Mouse (Mus musculus) heart, postnatal 10 days (tissue): ENCODE measurements around the gene Spg7. TPM values are rescaled to one million over a fixed set of nuclear protein-coding genes. Genes with fewer than 3 reads are reported as not detected.

Experiments
- DNase-seq, 2 experiments: peaks; one replicate each; pipeline ENCODE4 v3.0.0; 2021
- intact Hi-C: fragments of 180-260 bp; cut with DNase I; formaldehyde crosslinking; loops from one replicate; pipeline ENCODE4 v1.15.1; 2025
- microRNA-seq, 2 experiments: library from miRNA; unstranded; fragments of <30 nt; microRNA quantifications; one replicate each; pipeline ENCODE4 v1.2.0; 2022
- total RNA-seq, 2 experiments: library from RNA; stranded (reverse); gene quantifications; 2 replicates each; pipeline ENCODE4 v1.2.3; 2021

Spg7 gene
- total RNA-seq, 2 experiments from 2014 or later, result 72.8 to 80.3 TPM

DNA sequence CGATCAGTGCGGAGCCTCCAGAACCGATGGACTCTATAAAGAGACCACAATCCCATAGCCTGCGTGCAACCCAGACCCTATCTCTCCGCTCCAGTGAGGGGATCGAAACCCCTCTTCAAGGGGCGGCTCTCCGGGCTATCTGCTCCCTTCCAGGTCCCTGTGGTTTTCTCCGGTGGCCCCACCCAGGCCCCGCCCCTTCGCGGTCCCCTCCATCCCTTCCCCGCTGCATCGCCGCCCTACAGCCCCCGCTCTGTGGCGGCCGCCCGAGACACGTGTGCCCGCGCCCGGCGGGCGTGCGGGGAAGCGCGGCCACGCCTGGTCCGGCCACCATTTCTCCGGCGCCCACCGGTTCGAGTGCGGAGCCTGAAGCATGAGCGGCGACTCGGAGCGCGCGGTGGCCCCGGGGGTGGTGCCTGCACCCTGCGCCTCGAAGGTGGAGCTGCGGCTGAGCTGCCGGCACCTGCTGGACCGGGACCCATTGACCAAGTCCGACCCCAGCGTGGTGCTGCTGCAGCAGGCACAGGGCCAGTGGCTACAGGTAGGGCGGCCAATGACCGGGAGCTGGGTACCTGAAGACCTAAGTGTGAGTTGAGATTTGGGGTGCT is 54.5 kb downstream of the Spg7 start, which contains the start of gene Cpne7:
TSS of gene Cpne7 (plus strand) at position 248 of the 605 bp plus-strand sequence.
- DNase-seq, result no peak
- intact Hi-C loops, result no loop called here

- intact Hi-C loops, result no loop called here
- DNase-seq, result no peak
These were observed 55.0 kb downstream of the Spg7 start for GRCm38 (mm10) chr8:123117744-123118143.

GRCm38 (mm10) chr8:123122059-123122458 is 59.3 kb downstream of the Spg7 start:
- intact Hi-C loops, result no loop called here
- DNase-seq, result no peak

DNA sequence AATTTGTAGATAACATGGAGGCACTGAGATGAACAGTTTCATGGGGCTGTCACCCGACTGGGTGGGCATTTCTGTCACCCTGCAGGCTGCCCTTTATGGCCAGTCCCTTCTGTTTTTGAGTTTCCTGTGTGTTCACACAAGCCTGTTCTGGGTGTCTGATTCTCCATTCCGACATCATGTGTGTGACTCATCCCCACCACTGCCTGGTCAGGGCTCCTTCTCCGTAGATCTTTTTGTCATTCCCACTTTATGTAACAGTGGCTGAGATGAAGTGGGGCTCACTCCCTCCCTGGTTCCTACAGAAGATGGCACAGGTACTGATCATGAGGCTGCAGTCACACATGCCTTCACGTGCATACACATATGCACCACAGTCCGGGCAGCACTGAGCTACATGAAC is 59.9 kb downstream of the Spg7 start:
- intact Hi-C loops, result no loop called here
- DNase-seq, result no peak

GRCm38 (mm10) chr8:123126193-123126816 is 63.6 kb downstream of the Spg7 start:
- intact Hi-C loops, result no loop called here
- DNase-seq, result no peak

GRCm38 (mm10) chr8:123131041-123131440 is 68.3 kb downstream of the Spg7 start:
- no peak for DNase-seq
- intact Hi-C loops, result no loop called here

DNA sequence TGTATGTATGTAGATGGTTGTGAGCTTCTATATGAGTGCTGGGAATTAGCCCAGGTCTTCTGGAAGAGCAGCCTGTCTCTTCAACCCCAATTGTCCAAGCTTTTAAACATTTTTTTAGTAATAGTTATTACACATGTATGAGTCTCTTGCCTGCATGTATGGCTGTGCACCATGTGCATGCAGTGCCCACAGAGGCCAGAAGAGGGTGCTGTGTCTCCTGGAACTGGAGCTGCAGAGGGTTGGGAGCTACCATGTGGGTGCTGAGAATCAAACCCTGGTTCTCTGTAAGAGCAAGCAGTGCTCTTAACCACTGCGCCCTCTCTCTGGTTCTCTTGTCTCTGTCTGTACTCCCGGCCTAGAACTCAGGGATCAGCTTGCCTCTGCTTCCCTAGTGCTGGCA is 70.2 kb downstream of the Spg7 start:
- intact Hi-C loops, result no loop called here

DNA sequence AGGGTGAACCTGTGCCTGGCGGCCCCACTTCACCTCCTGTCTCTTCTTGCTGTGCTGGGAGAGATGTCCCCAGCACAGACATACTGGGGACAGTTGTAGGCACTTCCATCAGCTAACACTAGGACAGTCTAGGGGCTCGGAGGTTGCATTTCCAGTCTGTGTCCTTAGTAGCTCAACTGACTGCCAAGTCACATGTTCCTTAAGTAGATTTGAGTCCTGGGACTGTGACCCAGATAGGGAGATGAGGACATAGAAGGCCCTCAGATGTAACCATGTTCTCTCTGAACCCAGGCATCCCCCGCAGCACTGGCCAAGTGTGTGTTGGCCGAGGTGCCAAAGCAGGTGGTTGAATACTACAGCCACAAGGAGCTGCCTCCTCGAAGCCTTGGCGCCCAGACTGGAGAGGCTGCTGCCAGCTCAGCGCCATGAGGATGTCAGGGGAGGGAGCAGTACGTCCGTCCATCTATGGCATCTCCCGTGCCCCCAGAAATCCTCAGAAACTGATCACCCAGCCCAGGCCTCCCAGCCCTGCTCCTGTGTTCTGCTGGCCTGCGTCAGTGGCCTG is 71.5 kb downstream of the Spg7 start:
- no peak for DNase-seq
- intact Hi-C loops, result no loop called here

More for the DNA sequence above, 70.2 kb downstream of the Spg7 start:
- no peak for DNase-seq

DNA sequence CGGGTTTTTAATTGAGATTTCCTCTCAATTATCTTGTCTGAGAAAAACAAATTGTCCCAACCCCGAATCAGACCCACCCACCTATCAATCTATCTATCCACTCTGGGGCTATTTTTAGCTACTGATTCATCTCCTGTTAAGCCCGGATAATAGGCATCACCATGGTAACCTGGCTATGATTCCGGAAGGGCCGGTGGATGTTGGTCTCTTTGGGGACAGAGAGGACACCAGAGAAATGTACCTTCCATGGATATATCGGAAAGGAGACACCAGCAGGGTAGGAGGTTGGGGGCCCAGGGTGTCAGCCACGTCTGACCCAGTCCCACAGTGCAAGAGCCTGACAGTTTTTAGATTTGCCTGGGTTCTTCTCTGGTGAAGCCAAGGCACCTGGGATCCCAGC is 72.7 kb downstream of the Spg7 start:
- DNase-seq, result no peak
- intact Hi-C loops, result no loop called here

DNA sequence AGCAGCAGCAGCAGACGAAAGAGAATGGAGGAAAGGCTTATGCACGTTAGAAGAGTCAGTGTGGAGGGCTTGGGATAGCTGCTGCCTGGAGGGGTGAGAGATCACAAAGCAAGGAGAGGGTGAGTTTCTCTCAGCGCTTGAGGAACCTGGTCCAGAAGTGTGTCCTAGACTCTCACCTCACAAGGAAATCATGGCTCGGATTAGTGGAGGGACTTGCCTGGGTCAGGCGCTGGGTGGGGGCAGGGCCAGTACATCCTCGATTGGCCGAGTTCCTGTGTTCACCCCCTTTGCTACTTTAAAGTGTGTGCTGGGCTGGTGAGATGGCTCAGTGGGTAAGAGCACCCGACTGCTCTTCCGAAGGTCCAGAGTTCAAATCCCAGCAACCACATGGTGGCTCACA is 73.1 kb downstream of the Spg7 start:
- intact Hi-C loops, result no loop called here
- no peak for DNase-seq

GRCm38 (mm10) chr8:123136287-123136686 is 73.5 kb downstream of the Spg7 start:
- intact Hi-C loops, result no loop called here
- DNase-seq, result peak; percentile 60 to 65

DNA sequence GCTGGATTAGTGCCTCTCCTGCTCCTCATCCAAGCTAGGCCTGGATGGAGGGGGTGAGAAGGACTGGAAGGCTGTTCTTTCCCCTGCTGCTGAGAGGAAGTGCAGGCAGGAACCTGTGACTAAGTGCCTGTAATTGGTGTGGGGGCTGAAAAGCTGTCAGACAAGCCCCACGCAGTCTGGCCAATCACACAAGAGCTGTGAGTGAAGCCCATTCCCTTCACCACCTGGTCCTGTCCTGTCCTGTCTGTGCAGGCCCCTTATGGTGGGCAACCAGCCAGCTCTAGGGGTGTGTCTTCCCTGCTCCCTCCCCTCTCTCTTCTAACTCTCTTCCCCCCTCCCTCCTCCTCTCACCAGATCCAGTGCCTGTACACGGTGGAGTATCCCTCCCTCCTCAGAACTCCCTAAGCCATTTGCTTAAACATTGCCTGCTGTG is 74.9 kb downstream of the Spg7 start:
- intact Hi-C loops, result no loop called here
- DNase-seq, result peak; percentile 72

DNA sequence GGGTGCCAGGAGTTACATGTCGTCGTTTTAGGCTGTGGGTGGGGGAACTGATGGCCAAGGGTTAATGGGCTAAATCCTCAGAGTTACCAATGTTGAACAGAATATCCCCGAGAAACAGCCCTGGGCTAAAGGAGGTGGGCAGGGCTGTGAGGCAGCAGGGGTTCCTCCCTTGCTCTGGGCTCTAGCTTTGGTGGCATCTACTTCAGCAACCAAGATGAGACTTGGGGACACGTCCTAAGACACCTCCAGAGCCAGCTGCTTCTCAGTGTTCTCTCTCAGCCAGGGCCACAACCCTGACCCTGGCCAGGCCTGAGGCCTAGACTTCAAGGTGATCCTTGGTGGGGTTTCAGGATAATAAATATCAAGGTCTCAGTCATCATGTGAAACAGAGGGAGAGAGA is 76.0 kb downstream of the Spg7 start:
- no peak for DNase-seq
- intact Hi-C loops, result no loop called here

GRCm38 (mm10) chr8:123141741-123142462 is 79.2 kb downstream of the Spg7 start:
- DNase-seq, result peak; percentile 96
- intact Hi-C loops, result no loop called here

DNA sequence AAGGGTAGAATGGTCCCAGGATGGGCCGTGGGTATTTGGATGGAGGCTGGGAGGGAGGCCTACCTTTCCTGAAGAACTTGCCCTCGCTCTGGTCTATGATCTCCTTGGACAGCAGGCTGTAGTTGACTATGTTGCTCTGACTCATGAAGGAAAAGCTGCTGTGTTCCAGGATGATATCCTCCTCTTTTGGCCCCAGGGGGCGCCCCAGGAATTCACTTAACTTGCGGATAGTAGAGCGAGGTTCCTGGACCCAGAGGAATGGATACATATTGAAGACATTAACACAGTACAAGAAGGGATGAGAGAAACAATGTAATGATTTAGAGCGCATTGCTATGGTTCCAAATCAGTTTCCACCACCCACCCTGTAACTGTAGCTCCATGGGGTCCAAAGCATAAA is 82.5 kb downstream of the Spg7 start:
- intact Hi-C loops, result loop anchor here (1.0 kb wide), 1 partner anchor 45 kb away; no protein-coding TSS in a partner anchor
- peak; percentile 51 to 64 for DNase-seq

GRCm38 (mm10) chr8:123146390-123146789 is 83.6 kb downstream of the Spg7 start:
- DNase-seq, result peak in 1 of 2 experiments; percentile 28
- intact Hi-C loops, result no loop called here

Small RNA genes within 50 kb of the gene (microRNA-seq; reads per million reads assigned to microRNA genes)
- 0 reads per million in 2 experiments for gene Mir7079
- gene Mir7080, result 0 to 0.35 reads per million in 2 experiments

Other genes with a start within 250 kb of the Spg7 start
- gene Cdh15, start 215.0 kb upstream of the Spg7 start, total RNA-seq, result under 1 TPM in 1 of 2 experiments, not detected in 1; 0.10 TPM
- gene Ankrd11, start 20.7 kb upstream of the Spg7 start, total RNA-seq, result 10 to 100 TPM; 83.6 to 84.5 TPM
- 100 to 1,000 TPM; 536 to 545 TPM for gene Rpl13, start 39.4 kb downstream of the Spg7 start, total RNA-seq
- 1 to 10 TPM in 1 of 2 experiments, under 1 TPM in 1; 0.64 to 1.3 TPM for gene Cpne7, start 54.4 kb downstream of the Spg7 start, total RNA-seq
- 1 to 10 TPM; 1.3 to 2.3 TPM for gene Sult5a1, start 95.4 kb downstream of the Spg7 start, total RNA-seq
- gene Dpep1, start 123.3 kb downstream of the Spg7 start, total RNA-seq, result 10 to 100 TPM in 1 of 2 experiments, 1 to 10 TPM in 1; 9.6 to 29.0 TPM
- gene Chmp1a, start 149.8 kb downstream of the Spg7 start, total RNA-seq, result 10 to 100 TPM; 64.2 to 82.9 TPM
- gene Spata33, start 149.9 kb downstream of the Spg7 start, total RNA-seq, result 10 to 100 TPM; 42.9 to 48.5 TPM
- 10 to 100 TPM; 26.4 to 27.9 TPM for gene Cdk10, start 161.9 kb downstream of the Spg7 start, total RNA-seq
- gene Spata2l, start 173.3 kb downstream of the Spg7 start, total RNA-seq, result 1 to 10 TPM; 6.4 to 6.8 TPM
- 10 to 100 TPM; 10.7 to 12.1 TPM for gene Zfp276, start 191.3 kb downstream of the Spg7 start, total RNA-seq
- 10 to 100 TPM; 22.9 to 27.0 TPM for gene Vps9d1, start 191.4 kb downstream of the Spg7 start, total RNA-seq